27 mouse cellular contexts compared by ENCODE assay signal in the genomic region with DNA sequence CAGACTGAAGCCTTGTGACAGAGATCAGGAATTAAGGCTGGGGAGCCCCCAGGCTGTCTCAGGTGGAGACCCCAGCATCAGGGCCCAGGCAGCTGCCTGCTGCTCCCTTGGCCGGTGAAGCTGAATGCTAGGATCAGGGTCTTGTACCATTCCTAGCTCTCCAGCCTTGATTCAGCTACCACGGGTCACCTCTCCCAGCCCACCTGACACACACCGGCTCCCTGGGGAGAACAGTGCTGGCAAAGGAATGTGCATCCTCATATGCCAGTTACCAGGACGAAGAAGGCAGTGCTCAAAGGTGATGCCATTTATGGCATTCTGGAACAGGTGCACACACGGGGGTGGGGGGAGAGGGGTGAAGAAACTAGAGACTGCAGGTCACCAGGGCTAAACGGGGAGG. TPM values are rescaled to one million over a fixed set of nuclear protein-coding genes. Genes with fewer than 3 reads are reported as not detected.
"Had no signal": no experiment of that assay in that cellular context is flagged by ENCODE, and none has a peak within 500 bp of the region (broad histone marks: within the 10 kb centered on the region; RNA-seq: fewer than 3 reads in every experiment).

No protein-coding gene starts in this region.

- DNase-seq: kidney, adult 2 months; kidney, postnatal 10 days; kidney, postnatal 36 days; left cerebral cortex, postnatal 4 days; liver, postnatal 0 days; lung, embryonic 14.5 days; retina, postnatal 1 day; spleen, adult 18-20 months; thymus, postnatal 25 days had no signal

- H3K9ac ChIP-seq: kidney, embryonic 15.5 days; limb, embryonic 12.5 days; limb, embryonic 15.5 days; liver, embryonic 14.5 days; liver, postnatal 0 days; lung, embryonic 14.5 days; midbrain, embryonic 12.5 days; midbrain, embryonic 15.5 days; stomach, embryonic 15.5 days had no signal

- H3K27ac ChIP-seq: kidney, embryonic 15.5 days; limb, embryonic 12.5 days; limb, embryonic 15.5 days; liver, embryonic 14.5 days; macrophage; midbrain, embryonic 12.5 days; midbrain, embryonic 15.5 days had no signal

- H3K9me3 ChIP-seq: kidney, embryonic 15.5 days; limb, embryonic 12.5 days; limb, embryonic 15.5 days; midbrain, embryonic 12.5 days; midbrain, embryonic 15.5 days; stomach, embryonic 15.5 days had no signal

- H3K27me3 ChIP-seq: midbrain, embryonic 15.5 days; stomach, embryonic 15.5 days had no signal

- H3K36me3 ChIP-seq: kidney, embryonic 15.5 days; limb, embryonic 12.5 days; limb, embryonic 15.5 days; midbrain, embryonic 15.5 days; stomach, embryonic 15.5 days had no signal

- H3K4me2 ChIP-seq: limb, embryonic 12.5 days; limb, embryonic 15.5 days; liver, embryonic 11.5 days; midbrain, embryonic 12.5 days; midbrain, embryonic 15.5 days had no signal

- ATAC-seq: liver, postnatal 0 days had no signal

- H3K4me3 ChIP-seq: limb, embryonic 12.5 days; limb, embryonic 15.5 days; midbrain, embryonic 12.5 days; midbrain, embryonic 15.5 days; myocyte; stomach, embryonic 15.5 days had no signal

RNA-seq across cellular contexts. Expression of gene Sgsm1, which starts 11.8 kb away (rescaled TPM):
- total RNA-seq: megakaryocyte, adult 5-6 weeks; monocyte, adult 5-6 weeks had no signal
- polyA plus RNA-seq: macrophage had no signal

RNA-seq across cellular contexts. Expression of gene Aym1, which starts 58.3 kb away (rescaled TPM):
- total RNA-seq: layer of hippocampus, postnatal 25 days; left cerebral cortex, adult 18-20 months; left cerebral cortex, postnatal 10 days; left cerebral cortex, postnatal 4 days; megakaryocyte, adult 5-6 weeks; monocyte, adult 5-6 weeks had no signal
- polyA plus RNA-seq: kidney, adult 2 months; kidney, embryonic 15.5 days; limb, embryonic 12.5 days; limb, embryonic 15.5 days; liver, embryonic 11.5 days; liver, embryonic 14.5 days; liver, postnatal 0 days; lung, embryonic 14.5 days; lung, postnatal 0 days; macrophage; midbrain, embryonic 12.5 days; midbrain, embryonic 15.5 days; myocyte; neural tube, embryonic 14.5 days; stomach, embryonic 15.5 days; thymus, postnatal 0 days had no signal
